Mouse (Mus musculus) megakaryocyte, adult 5-6 weeks (primary cell): ENCODE measurements at regions not wholly inside any gene's neighbourhood (a gene's known extent, or its start where the extent isn't known, plus 50 kb on each side); places are given as distances from the start of the nearest gene placed in this dataset.

Experiments
- ATAC-seq: 2 replicates; pipeline ENCODE4 v1.8.0; 2016; ENCODE audit warnings: mild to moderate bottlenecking, inconsistent platforms; ENCODE audit not compliant: poor library complexity, severe bottlenecking

- ATAC-seq: no peak
Measured at GRCm38 (mm10) chr11:45642142-45642756, 209.6 kb upstream of the Clint1 start.

GRCm38 (mm10) chr11:45643629-45644325, 208.1 kb upstream of the Clint1 start:
- no peak for ATAC-seq

GRCm38 (mm10) chr11:45645815-45646214, 206.0 kb upstream of the Clint1 start:
- ATAC-seq: no peak

- ATAC-seq: no peak
Measured at GRCm38 (mm10) chr11:45647888-45648287, 204.0 kb upstream of the Clint1 start.

- no peak for ATAC-seq
Measured at GRCm38 (mm10) chr11:45656260-45656659, 195.6 kb upstream of the Clint1 start.

GRCm38 (mm10) chr11:45670156-45670830, 181.6 kb upstream of the Clint1 start:
- ATAC-seq: no peak

- ATAC-seq: peak; percentile 56
Measured at GRCm38 (mm10) chr11:45678666-45679292, 173.1 kb upstream of the Clint1 start.

- no peak for ATAC-seq
Measured at GRCm38 (mm10) chr11:45679293-45679673, 172.6 kb upstream of the Clint1 start.

- no peak for ATAC-seq
Measured at GRCm38 (mm10) chr11:45685571-45685970, 166.3 kb upstream of the Clint1 start.

- no peak for ATAC-seq
Measured at GRCm38 (mm10) chr11:45693206-45693605, 158.6 kb upstream of the Clint1 start.

- no peak for ATAC-seq
Measured at GRCm38 (mm10) chr11:45701506-45701905, 150.3 kb upstream of the Clint1 start.

- ATAC-seq: no peak
Measured at GRCm38 (mm10) chr11:45702916-45703315, 148.9 kb upstream of the Clint1 start.

- ATAC-seq: no peak
Measured at GRCm38 (mm10) chr11:45704411-45704810, 147.4 kb upstream of the Clint1 start.

- no peak for ATAC-seq
Measured at GRCm38 (mm10) chr11:45718630-45719029, 133.2 kb upstream of the Clint1 start.

GRCm38 (mm10) chr11:45719821-45720220, 132.0 kb upstream of the Clint1 start:
- ATAC-seq: no peak

GRCm38 (mm10) chr11:45736561-45736960, 115.3 kb upstream of the Clint1 start:
- no peak for ATAC-seq

GRCm38 (mm10) chr11:45738331-45738730, 113.5 kb upstream of the Clint1 start:
- no peak for ATAC-seq

GRCm38 (mm10) chr11:45745941-45746340, 105.9 kb upstream of the Clint1 start:
- no peak for ATAC-seq

GRCm38 (mm10) chr11:45750249-45750648, 101.6 kb upstream of the Clint1 start:
- no peak for ATAC-seq

GRCm38 (mm10) chr11:45752237-45752636, 99.6 kb upstream of the Clint1 start:
- peak; percentile 89 for ATAC-seq

- peak; percentile 67 for ATAC-seq
Measured at GRCm38 (mm10) chr11:45752791-45753190, 99.1 kb upstream of the Clint1 start.

GRCm38 (mm10) chr11:45767081-45767480, 84.8 kb upstream of the Clint1 start:
- no peak for ATAC-seq
